ENCODE assay signal across 30 mouse cellular contexts in the genomic region with DNA sequence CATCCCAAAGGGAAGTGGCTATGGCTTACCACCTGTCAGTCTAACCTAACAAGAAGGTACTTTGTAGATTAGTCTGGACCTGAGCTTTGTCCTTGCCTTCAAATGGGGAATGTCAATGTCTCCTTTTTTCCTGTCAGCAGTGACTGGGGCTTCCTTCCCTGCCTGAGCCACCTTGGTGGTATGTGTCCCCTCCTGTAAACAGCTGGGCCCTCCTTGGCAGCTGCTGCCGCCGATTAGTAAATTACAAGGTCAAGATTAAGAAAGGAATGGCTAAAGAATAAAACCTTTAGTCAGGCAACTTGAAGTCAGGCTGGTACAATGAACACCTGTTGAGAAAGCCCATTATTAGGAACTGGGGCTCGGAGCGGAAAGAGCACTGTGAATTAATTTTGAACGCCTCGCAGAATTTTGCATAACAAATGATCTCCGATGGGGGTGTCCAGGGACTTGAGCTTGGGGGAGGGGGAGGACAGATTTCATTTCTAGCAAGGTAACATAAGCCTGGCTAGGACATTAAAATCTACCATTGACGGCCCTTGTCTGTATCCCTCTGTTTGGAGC. TPM values are rescaled to one million over a fixed set of nuclear protein-coding genes. Genes with fewer than 3 reads are reported as not detected.
DNase-seq lines count a peak whose midpoint lies in the region; ATAC-seq and TF ChIP-seq lines count a peak whose summit lies in the region.
"Had no signal": no experiment of that assay in that cellular context is flagged by ENCODE, and none has a peak within 500 bp of the region (broad histone marks: within the 10 kb centered on the region; RNA-seq: fewer than 3 reads in every experiment).

No protein-coding gene starts in this region.

- H3K4me3 ChIP-seq in liver, postnatal 0 days (ENCODE audit: low read depth, low read length): no peak overlapping the region
- H3K4me3 ChIP-seq in liver, embryonic 12.5 days: no peak overlapping the region
- H3K4me3 ChIP-seq in ES-Bruce4 (ENCODE audit: low read depth, low read length) (no peak overlapping the region), ES-E14 (ENCODE audit: insufficient read depth in 1 of 2, low read depth in 1 of 2, low read length in 2 of 2, poor library complexity in 1 of 2, severe bottlenecking in 1 of 2) (peak overlapping the region in 1 of 2 experiments; percentile 0; a peak in 1 of 4 replicates)
- H3K4me3 ChIP-seq: embryonic facial prominence, embryonic 13.5 days; erythroblast, embryonic 14.5 days; forebrain, embryonic 13.5 days; heart, adult 2 months; heart, embryonic 13.5 days; hindbrain, embryonic 13.5 days; limb, embryonic 15.5 days; midbrain, embryonic 15.5 days; myocyte had no signal

- H3K27me3 ChIP-seq in liver, postnatal 0 days (ENCODE audit: insufficient read depth, low read length): peaks cover 12% of the 10 kb centered on the region
- H3K27me3 ChIP-seq in liver, embryonic 12.5 days (replicated peaks): peaks cover 44% of the 10 kb centered on the region
- H3K27me3 ChIP-seq in ES-Bruce4 (ENCODE audit: control insufficient read depth, insufficient read depth, low read length, poor library complexity, severe bottlenecking): no peaks in the 10 kb centered on the region

- ATAC-seq in liver, postnatal 0 days: no peak
- no peak for ATAC-seq in liver, embryonic 12.5 days
- ATAC-seq: forebrain, embryonic 13.5 days; inflammation-experienced regulatory T-cells, adult 6 months; midbrain, embryonic 15.5 days had no signal

- H3K27ac ChIP-seq in liver, postnatal 0 days (ENCODE audit: low read depth): peak overlapping the region; percentile 78
- H3K27ac ChIP-seq in liver, embryonic 12.5 days: no peak overlapping the region
- peak overlapping the region; percentile 95 for H3K27ac ChIP-seq in ES-Bruce4 (ENCODE audit: insufficient read depth, low read length)
- H3K27ac ChIP-seq in ES-E14 (ENCODE audit: insufficient read depth, low read depth, low read length, poor library complexity, severe bottlenecking): peak overlapping the region; percentile 97
- H3K27ac ChIP-seq: embryonic facial prominence, embryonic 13.5 days; forebrain, embryonic 13.5 days; heart, adult 2 months; heart, embryonic 13.5 days; hindbrain, embryonic 13.5 days; limb, embryonic 15.5 days; midbrain, embryonic 15.5 days had no signal

- no peaks in the 10 kb centered on the region for H3K9me3 ChIP-seq in liver, postnatal 0 days (ENCODE audit: low read length)
- no peaks in the 10 kb centered on the region for H3K9me3 ChIP-seq in liver, embryonic 12.5 days (replicated peaks)
- H3K9me3 ChIP-seq in ES-Bruce4 (replicated peaks; ENCODE audit: control insufficient read depth, insufficient read depth, low read length, poor library complexity, severe bottlenecking): no peaks in the 10 kb centered on the region
- H3K9me3 ChIP-seq in ES-E14 (ENCODE audit: control insufficient read depth, insufficient read depth, low read depth, low read length): no peaks in the 10 kb centered on the region
- H3K9me3 ChIP-seq: embryonic facial prominence, embryonic 13.5 days; forebrain, embryonic 13.5 days; hindbrain, embryonic 13.5 days; limb, embryonic 15.5 days; midbrain, embryonic 15.5 days had no signal

- DNase-seq in kidney, adult 9 months: peak; percentile 45
- DNase-seq in kidney, postnatal 10 days: no peak
- DNase-seq in liver, postnatal 0 days: no peak
- no peak for DNase-seq in ES-E14 (ENCODE audit: low read depth, low spot score)
- no peak for DNase-seq in urinary bladder, postnatal 4 days (ENCODE audit: low spot score in 2 of 2)
- DNase-seq: adrenal gland, adult 2 months; cerebellum, adult 11 months; cerebellum, adult 9-11 months; gastrocnemius, postnatal 36 days; heart, adult 2 months; heart, postnatal 14 days; left cerebral cortex, postnatal 4 days; lung, embryonic 14.5 days; thymus, adult 18-20 months; thymus, postnatal 4 days had no signal

- no peaks in the 10 kb centered on the region for H3K36me3 ChIP-seq in liver, postnatal 0 days (replicated peaks; ENCODE audit: insufficient read depth, low read length)
- no peaks in the 10 kb centered on the region for H3K36me3 ChIP-seq in liver, embryonic 12.5 days
- no peaks in the 10 kb centered on the region for H3K36me3 ChIP-seq in ES-Bruce4 (ENCODE audit: control insufficient read depth, insufficient read depth, low read length, poor library complexity, severe bottlenecking)
- H3K36me3 ChIP-seq in ES-E14 (ENCODE audit: control insufficient read depth, insufficient read depth, low read length, poor library complexity, severe bottlenecking): no peaks in the 10 kb centered on the region
- H3K36me3 ChIP-seq: embryonic facial prominence, embryonic 13.5 days; heart, embryonic 13.5 days; hindbrain, embryonic 13.5 days; limb, embryonic 15.5 days; midbrain, embryonic 15.5 days had no signal

- H3K4me1 ChIP-seq in liver, postnatal 0 days (ENCODE audit: insufficient read depth): no peaks in the 10 kb centered on the region; the same call in 1 of the 2 replicates
- no peaks in the 10 kb centered on the region for H3K4me1 ChIP-seq in liver, embryonic 12.5 days
- H3K4me1 ChIP-seq in ES-Bruce4 (ENCODE audit: control insufficient read depth, insufficient read depth, low read length): peaks cover 17% of the 10 kb centered on the region
- H3K4me1 ChIP-seq in ES-E14 (ENCODE audit: control insufficient read depth in 2 of 2, insufficient read depth in 2 of 2, low read length in 2 of 2, poor library complexity in 1 of 2): peaks cover 29 to 34% of the 10 kb centered on the region in 2 experiments

- H3K9ac ChIP-seq in liver, postnatal 0 days (replicated peaks): no peak overlapping the region
- H3K9ac ChIP-seq in liver, embryonic 12.5 days: no peak overlapping the region
- H3K9ac ChIP-seq in ES-Bruce4 (ENCODE audit: low read depth, poor library complexity, severe bottlenecking): peak overlapping the region; percentile 40; the same call in 1 of the 2 replicates
- no peak overlapping the region; the same call in 1 of the 2 replicates for H3K9ac ChIP-seq in ES-E14 (ENCODE audit: insufficient read depth, low read depth, low read length, poor library complexity, severe bottlenecking)
- H3K9ac ChIP-seq: embryonic facial prominence, embryonic 13.5 days; forebrain, embryonic 13.5 days; heart, embryonic 13.5 days; hindbrain, embryonic 13.5 days; limb, embryonic 15.5 days; lung, embryonic 14.5 days; midbrain, embryonic 15.5 days had no signal

- in situ Hi-C loops in ES-E14 (cut with MboI; ENCODE audit: low sequenced_read_pairs in 2 of 2, unreplicated experiment in 2 of 2): loop anchor here in 1 of 2 experiments (5.0 kb wide), 1 partner anchor 56 kb away; no protein-coding TSS in a partner anchor

- no peak for TF ChIP-seq EP300 in liver, postnatal 0 days (IDR thresholded peaks at IDR 0.05; ENCODE audit: low read depth)
- TF ChIP-seq EP300 in ES-Bruce4 (IDR thresholded peaks at IDR 0.05; ENCODE audit: insufficient read depth, low read depth, low read length): peak; percentile 100

- no peak overlapping the region for H3K4me2 ChIP-seq in liver, postnatal 0 days (ENCODE audit: low read depth, low read length)
- H3K4me2 ChIP-seq in liver, embryonic 12.5 days: no peak overlapping the region
- H3K4me2 ChIP-seq: embryonic facial prominence, embryonic 13.5 days; forebrain, embryonic 13.5 days; heart, embryonic 13.5 days; hindbrain, embryonic 13.5 days; limb, embryonic 15.5 days; lung, embryonic 14.5 days; midbrain, embryonic 15.5 days had no signal

- no peak for TF ChIP-seq POLR2A in ES-Bruce4 (IDR thresholded peaks at IDR 0.05; ENCODE audit: insufficient read depth, low read length)

- 60% methylated on average over 8 of the region's 8 CpGs for WGBS in liver, postnatal 0 days (ENCODE audit: insufficient replicate concordance)
- WGBS in liver, embryonic 12.5 days (ENCODE audit: insufficient replicate concordance): 56% methylated on average over 8 of the region's 8 CpGs

- no peak for TF ChIP-seq CTCF in liver, postnatal 0 days (IDR thresholded peaks at IDR 0.05; ENCODE audit: low read depth)
- no peak for TF ChIP-seq CTCF in ES-Bruce4 (IDR thresholded peaks at IDR 0.05; ENCODE audit: low read depth, low read length)

TF ChIP-seq in ES-E14, 5 proteins besides CTCF, POLR2A, EP300 and RAD21:
- TF ChIP-seq CHD2 (IDR thresholded peaks at IDR 0.05; ENCODE audit: low read depth, low read length): peak; percentile 33; the same call in 1 of the 2 replicates
- TF ChIP-seq ZNF384 (IDR thresholded peaks at IDR 0.05; ENCODE audit: low read depth, low read length): no peak
TF ChIP-seq in ES-E14: peak in this region for 1.

RNA-seq across cellular contexts. Expression of gene Sall1, which starts 40.5 kb away (rescaled TPM):
- polyA plus RNA-seq in liver, postnatal 0 days (2015; fragmentation: Nextera tagmentation; extraction: Ambion mirVana): 3.3 and 3.9 TPM in 2 replicates
- polyA plus RNA-seq in liver, embryonic 12.5 days (2016; fragmentation: Nextera tagmentation; extraction: Ambion mirVana): 1.4 and 1.6 TPM in 2 replicates
- 58.9 and 60.4 TPM in 2 replicates for polyA plus RNA-seq in ES-Bruce4 (2011; ENCODE audit: insufficient read depth, insufficient read length, low read depth, missing spikeins)
- total RNA-seq in ES-E14 (2012; rRNA removed): 22.5 and 26.4 TPM in 2 replicates
- total RNA-seq: common myeloid progenitor, adult 5-6 weeks; gastrocnemius, adult 18-20 months; gastrocnemius, postnatal 36 days; megakaryocyte, adult 5-6 weeks had no signal
- polyA plus RNA-seq: adrenal gland, adult 2 months; C2C12; erythroblast, embryonic 14.5 days; inflammation-experienced regulatory T-cells, adult 6 months; myocyte had no signal

Comparison
In these comparisons a context has a peak if more than half of its experiments do, and no peak if none do; other contexts are left out.
1. RNA of gene Sall1, which starts 40.5 kb away (polyA plus RNA-seq): 58.9 to 60.4 TPM in ES-Bruce4; 3.3 to 3.9 TPM in liver, postnatal 0 days and 1.4 to 1.6 TPM in liver, embryonic 12.5 days; every median in the first group is over 10 times any median in the second.